Mouse (Mus musculus) urinary bladder, postnatal 36 days (tissue): Measurements from ENCODE around the gene Ovch2.
"Not testable (repeated sequence)": the region's sequence is repeated elsewhere in the genome, so short reads cannot be mapped to it uniquely, and the experiment has no call there.

ENCODE experiments used
- DNase-seq, 2 experiments: peaks; one replicate each; pipeline ENCODE4 v3.0.0; 2022; ENCODE audit warnings: low spot score in 2 of 2, mixed read lengths in 1 of 2

Ovch2 gene

GRCm38 (mm10) chr7:107801108-107801507 is at the start of gene Ovch2:
Ovch2 (minus strand) TSS chr7:107801208.
- DNase-seq: no peak

DNA sequence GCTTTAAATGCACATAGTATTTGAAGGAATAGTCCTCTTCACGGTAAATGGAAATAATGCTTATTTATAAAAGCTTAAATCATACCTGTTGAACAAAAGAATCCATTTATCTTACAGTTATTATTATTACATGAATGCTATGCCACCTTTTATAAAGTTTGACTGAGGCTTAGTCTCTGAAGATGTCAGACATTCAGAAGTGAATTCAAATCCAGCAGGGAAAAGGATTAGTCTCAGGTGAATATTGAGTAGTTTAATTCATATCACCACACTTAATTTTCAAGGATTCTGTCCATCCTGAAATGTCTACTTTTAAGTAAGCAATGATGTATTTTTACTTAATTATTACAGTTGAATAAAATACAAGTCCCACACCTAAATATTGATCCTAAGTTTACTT is 46.4 kb upstream of the Ovch2 start, which contains the start of gene Olfr470:
TSS of gene Olfr470 (minus strand) at position 101 of the 400 bp plus-strand sequence.
- not testable (repeated sequence) for DNase-seq

DNA sequence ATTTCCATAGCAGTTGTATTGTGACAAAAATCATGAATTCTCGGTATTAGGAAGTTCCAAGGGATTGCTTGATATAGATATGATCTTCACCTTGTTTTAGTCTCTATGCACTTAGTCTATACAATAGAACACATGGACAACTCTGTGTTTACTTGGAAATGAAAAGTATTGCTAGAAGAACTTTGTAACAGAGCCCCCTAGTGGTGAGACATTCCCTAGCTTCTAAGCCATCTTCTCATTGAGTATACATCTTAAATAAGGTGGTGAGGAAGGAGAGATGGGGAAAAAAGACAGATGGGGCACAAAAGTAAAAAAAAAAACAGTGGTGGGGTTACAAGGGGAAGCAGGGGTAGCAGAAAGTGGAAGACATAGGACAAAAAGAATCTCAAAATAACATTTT is 40.7 kb upstream of the Ovch2 start:
- no peak for DNase-seq

DNA sequence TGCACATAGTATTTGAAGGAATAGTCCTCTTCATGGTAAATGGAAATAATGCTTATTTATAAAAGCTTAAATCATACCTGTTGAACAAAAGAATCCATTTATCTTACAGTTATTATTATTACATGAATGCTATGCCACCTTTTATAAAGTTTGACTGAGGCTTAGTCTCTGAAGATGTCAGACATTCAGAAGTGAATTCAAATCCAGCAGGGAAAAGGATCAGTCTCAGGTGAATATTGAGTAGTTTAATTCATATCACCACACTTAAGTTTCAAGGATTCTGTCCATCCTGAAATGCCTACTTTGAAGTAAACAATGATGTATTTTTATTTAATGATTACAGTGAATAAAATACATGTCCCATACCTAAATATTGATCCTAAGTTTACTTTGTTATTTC is 24.4 kb upstream of the Ovch2 start, which contains the start of gene Olfr469:
TSS of gene Olfr469 (minus strand) at position 101 of the 400 bp plus-strand sequence.
- DNase-seq: not testable (repeated sequence)

- DNase-seq: not testable (repeated sequence)
Observed at GRCm38 (mm10) chr7:107823867-107824266, 22.9 kb upstream of the Ovch2 start.

- no peak for DNase-seq
Observed at GRCm38 (mm10) chr7:107819442-107819841, 18.4 kb upstream of the Ovch2 start.

- DNase-seq: no peak
Observed at GRCm38 (mm10) chr7:107811963-107812362, 11.0 kb upstream of the Ovch2 start, which contains the start of gene Olfr467. Olfr467 (plus strand) TSS chr7:107812263.

- no peak for DNase-seq
Observed at GRCm38 (mm10) chr7:107802138-107802537, 1.1 kb upstream of the Ovch2 start.

DNA sequence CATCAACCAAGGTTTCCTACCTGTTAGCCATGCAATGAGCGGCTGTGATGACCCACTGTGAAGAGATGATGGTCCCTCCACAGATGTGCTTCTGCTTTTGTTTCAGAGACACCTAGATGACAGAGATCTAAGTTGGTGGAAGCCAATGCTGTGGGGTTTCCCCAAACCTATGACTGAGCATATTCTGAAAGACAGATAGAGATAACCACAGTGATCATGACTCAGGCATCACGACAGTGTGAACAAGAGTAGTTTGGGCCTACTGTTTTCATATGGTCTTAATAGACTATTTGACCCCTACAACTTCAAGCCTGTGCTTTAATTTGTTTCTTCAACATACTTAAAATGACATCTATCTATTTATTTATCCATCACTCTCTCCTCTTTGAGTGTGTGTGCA is 4.5 kb downstream of the Ovch2 start:
- DNase-seq: no peak

GRCm38 (mm10) chr7:107787977-107788620 is 12.9 kb downstream of the Ovch2 start:
- DNase-seq: no peak

- DNase-seq: no peak
Observed at GRCm38 (mm10) chr7:107779611-107780010, 21.4 kb downstream of the Ovch2 start.

DNA sequence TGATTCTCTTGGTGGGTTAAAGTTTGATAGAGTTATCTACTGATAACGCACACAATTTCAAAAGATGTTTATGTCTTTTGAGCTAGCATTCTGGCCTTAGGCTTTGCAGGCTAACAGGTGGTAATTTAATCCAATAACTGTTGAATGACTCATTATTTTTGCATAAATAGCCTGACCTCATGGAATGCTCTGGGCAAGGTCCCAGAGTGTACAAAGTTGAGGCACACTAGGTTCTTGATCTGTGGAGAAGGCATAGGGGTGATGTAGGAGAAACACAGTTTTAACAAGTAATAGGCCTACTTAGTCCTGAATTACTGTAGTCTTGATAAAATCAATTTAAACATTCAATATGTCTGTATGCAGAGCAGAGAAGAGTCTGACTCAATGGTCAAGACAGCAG is 22.8 kb downstream of the Ovch2 start:
- no peak for DNase-seq

DNA sequence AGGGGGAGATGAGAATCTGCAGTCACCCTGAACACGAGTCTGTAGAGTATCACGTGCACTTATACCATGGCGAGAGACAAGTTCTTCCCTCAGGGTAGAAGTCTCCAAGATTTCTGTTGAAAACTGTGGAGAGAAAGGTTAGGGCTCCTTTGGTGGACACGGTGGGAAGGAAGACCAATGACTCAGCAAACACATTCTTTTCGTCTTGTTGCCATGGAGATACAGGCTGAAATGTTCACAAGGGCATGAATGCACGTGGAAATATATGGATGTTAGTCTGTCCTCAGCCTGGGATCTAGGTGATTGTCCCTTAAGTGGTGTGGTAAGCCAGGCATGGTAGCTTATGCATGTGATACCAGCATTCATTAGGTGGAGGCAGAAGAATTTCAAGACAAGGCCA is 30.2 kb downstream of the Ovch2 start:
- DNase-seq: no peak

GRCm38 (mm10) chr7:107757308-107758151 is 43.5 kb downstream of the Ovch2 start, which contains the start of gene Cyb5r2:
Cyb5r2 (minus strand) TSS chr7:107758032.
- peak in 1 of 2 experiments; percentile 33 for DNase-seq

DNA sequence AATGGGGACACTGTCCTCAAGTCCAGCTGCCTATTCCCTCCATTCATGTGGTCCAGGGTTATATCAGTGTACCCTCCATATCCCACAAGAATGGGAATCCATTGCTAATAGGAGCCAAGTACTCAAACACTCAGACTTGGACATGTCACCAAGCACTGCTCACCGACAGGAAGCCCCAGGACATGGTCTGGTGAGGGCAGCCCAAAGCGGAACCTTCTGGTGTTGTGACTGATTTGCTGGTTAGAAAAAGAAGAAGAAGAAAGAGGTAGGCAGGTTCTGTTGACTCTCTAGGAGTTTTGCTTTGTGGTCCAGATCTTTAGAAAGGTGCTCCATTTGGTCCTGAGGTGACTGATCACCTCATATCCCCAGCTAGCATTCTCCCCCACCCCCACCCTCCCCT is 44.3 kb downstream of the Ovch2 start:
- no peak for DNase-seq

DNA sequence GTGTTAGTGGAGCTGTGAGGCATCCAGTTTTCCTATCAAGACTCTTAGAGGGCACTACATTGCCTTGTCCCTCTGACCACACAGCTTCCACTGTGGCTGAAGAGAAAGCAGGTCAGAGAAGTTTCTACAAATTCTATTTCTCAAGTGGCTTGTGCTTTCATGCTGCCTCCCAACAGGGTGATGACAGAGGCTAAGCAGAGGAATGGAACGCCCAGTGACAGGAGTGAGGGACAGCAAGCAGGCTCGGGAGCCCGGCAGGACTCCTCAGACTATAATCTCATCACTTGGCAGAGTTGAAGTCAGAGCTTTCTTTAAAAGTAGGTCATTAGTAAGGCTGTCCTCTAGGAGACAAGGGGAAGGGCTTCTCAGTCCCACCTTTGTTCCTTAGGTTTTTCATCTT is 45.1 kb downstream of the Ovch2 start:
- no peak for DNase-seq

DNA sequence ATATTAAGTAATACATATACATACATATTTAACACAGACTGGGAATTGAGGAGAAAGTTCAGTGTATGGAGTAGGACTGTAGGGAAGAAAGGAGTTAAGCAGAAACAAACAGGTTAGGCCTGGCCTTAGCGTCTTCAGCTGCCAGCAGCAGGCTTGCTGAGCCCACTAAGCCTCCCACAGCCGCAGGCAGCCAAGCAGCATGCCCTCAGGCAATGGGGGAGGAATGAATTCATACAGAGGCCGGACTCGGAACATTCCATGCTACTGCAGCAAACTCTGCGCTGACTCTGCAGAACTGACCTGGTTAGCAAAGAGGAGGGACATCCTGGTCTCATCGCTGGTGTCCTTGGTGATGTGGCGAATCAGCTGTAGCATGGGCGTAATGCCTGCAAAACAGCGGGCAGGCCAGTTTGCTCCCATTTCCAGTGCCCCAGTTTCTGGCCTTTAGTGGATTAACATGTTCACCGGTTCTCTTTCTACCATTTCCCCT is 48.9 kb downstream of the Ovch2 start:
- DNase-seq: no peak

DNA sequence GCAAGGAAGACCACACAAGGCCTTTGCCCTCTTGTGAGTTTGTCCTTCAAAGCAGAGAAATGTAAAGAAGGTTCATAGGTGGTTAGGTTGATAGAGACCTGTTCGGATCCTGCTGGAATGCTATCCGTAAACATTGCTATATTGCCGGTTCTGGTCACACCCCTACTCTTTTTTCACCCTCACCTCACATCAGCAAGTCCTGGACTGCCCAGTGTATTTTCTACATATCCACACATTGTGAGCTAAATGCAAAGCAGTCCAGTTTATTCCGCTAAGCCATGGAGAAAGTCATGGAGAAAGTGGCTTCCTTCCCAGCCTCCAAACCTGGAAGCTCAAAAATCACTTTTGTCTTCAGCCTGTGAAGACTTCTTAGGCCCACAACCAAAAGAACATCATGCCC is 51.3 kb downstream of the Ovch2 start:
- no peak for DNase-seq

GRCm38 (mm10) chr7:107749270-107749669 is 51.7 kb downstream of the Ovch2 start:
- DNase-seq: no peak

DNA sequence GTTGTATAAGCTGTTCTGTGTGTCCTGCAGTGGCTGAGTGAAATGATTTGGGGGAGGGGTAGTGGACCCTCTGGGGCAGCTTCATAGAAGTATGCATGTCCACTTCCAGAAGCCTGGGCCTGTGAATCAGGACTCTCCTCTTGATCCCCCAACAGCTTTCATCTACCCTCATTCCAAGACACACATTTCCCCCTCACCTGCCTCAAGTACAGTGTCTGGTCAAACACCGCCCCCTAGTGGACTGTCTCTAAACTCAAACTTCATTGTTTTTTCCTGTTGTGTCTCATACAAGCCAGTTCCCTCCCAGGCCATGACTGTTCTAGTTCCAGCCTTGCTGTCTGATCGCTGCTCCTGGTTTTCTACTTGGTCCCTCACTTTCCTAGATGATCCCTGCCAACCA is 53.1 kb downstream of the Ovch2 start:
- DNase-seq: peak in 1 of 2 experiments; percentile 35

DNA sequence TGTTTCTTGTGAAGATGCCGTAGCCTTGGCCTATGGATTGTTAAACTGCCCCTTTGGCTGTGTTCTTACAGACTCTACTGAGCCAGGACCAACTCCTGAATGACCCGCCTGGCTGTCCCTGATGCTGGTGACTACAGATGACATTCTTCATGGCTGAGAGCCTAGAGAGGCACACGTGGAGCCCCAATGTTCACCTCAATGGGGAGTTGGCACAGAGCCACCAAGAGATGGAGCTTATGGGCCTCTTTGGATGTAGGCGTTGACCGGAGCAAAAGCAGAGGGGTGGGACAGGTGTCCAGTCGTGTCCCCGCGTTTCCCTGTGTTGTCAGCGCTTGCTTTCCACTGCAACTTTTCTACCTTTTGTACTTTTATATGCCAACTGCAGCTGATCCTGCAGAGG is 53.5 kb downstream of the Ovch2 start:
- no peak for DNase-seq

GRCm38 (mm10) chr7:107746036-107746435 is 55.0 kb downstream of the Ovch2 start:
- DNase-seq: no peak

DNA sequence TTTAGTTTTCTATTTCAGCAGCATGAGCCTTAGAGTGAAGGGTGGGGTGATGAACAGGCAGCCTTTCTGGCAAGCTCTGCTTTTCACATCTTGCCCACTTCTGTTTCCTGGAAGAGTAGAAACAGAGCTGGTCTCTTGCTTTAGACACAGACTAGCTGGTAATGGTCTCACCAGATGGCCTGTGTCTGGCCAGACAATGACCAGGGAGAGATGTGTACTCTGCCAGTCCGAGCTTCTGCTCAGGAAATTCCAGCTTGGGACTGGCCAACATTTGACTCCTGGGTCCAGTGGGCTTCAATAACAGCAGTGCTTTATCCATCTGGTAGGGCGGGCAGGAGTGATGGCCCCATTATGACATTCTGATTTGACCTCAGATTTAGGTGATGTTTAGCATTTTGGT is 55.9 kb downstream of the Ovch2 start:
- no peak for DNase-seq
